In the genomic region with DNA sequence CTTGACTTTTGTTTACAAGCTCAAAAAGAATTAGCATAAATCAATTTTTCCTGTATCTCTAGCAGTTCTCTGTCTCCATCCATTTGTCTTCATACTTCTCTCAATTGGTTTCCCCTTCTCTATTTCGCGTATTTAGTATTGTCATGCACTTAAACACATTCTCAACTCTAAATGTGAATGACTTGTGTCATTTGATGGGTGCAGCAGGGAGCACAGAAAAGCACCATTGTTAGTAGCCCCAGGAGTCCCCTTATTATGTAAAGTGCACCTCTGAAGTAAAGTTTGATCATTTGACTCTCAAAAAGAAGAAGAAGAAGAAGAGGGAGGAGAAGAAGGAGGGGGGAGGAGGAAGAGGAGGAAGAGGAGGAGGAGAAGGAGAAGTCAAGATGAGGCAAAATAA, we compare ENCODE assay signal across 25 mouse cellular contexts.
"Had no signal": no experiment of that assay in that cellular context is flagged by ENCODE, and none has a peak within 500 bp of the region (broad histone marks: within the 10 kb centered on the region; RNA-seq: fewer than 3 reads in every experiment).

No protein-coding gene starts in this region.

- H3K27ac ChIP-seq: embryonic facial prominence, embryonic 12.5 days; embryonic facial prominence, embryonic 13.5 days; embryonic facial prominence, embryonic 15.5 days; forebrain, embryonic 10.5 days; forebrain, embryonic 12.5 days; forebrain, embryonic 13.5 days; forebrain, embryonic 15.5 days; gastrocnemius, adult 2 months; heart, adult 2 months; heart, embryonic 10.5 days had no signal

- H3K9me3 ChIP-seq: embryonic facial prominence, embryonic 12.5 days; embryonic facial prominence, embryonic 13.5 days; embryonic facial prominence, embryonic 15.5 days; forebrain, embryonic 10.5 days; forebrain, embryonic 12.5 days; forebrain, embryonic 13.5 days; forebrain, embryonic 15.5 days; heart, embryonic 10.5 days had no signal

- H3K4me1 ChIP-seq: embryonic facial prominence, embryonic 12.5 days; embryonic facial prominence, embryonic 13.5 days; embryonic facial prominence, embryonic 15.5 days; forebrain, embryonic 10.5 days; forebrain, embryonic 12.5 days; forebrain, embryonic 13.5 days; forebrain, embryonic 15.5 days; heart, embryonic 10.5 days had no signal

- H3K27me3 ChIP-seq: embryonic facial prominence, embryonic 12.5 days; embryonic facial prominence, embryonic 13.5 days; embryonic facial prominence, embryonic 15.5 days; forebrain, embryonic 12.5 days; forebrain, embryonic 13.5 days; forebrain, embryonic 15.5 days had no signal

- H3K4me3 ChIP-seq: embryonic facial prominence, embryonic 12.5 days; embryonic facial prominence, embryonic 13.5 days; embryonic facial prominence, embryonic 15.5 days; erythroblast, embryonic 14.5 days; forebrain, embryonic 10.5 days; forebrain, embryonic 12.5 days; forebrain, embryonic 13.5 days; forebrain, embryonic 15.5 days; gastrocnemius, adult 2 months; heart, adult 2 months; heart, embryonic 10.5 days had no signal

- ATAC-seq: forebrain, embryonic 13.5 days; forebrain, embryonic 14.5 days; forebrain, embryonic 15.5 days; forebrain, embryonic 16.5 days; forebrain, postnatal 0 days had no signal

- H3K9ac ChIP-seq: embryonic facial prominence, embryonic 12.5 days; embryonic facial prominence, embryonic 13.5 days; embryonic facial prominence, embryonic 15.5 days; forebrain, embryonic 12.5 days; forebrain, embryonic 13.5 days; forebrain, embryonic 15.5 days; forebrain, postnatal 0 days had no signal

- DNase-seq: cerebellum, postnatal 10 days; cerebellum, postnatal 14 days; cerebellum, postnatal 25 days; cerebellum, postnatal 36 days; embryo, embryonic 11 days; forebrain, postnatal 0 days; gastrocnemius, adult 2 months; gastrocnemius, postnatal 10 days; gastrocnemius, postnatal 14 days; gastrocnemius, postnatal 25 days; gastrocnemius, postnatal 36 days; heart, adult 11 months; heart, adult 18-20 months; heart, adult 2 months had no signal

- H3K36me3 ChIP-seq: embryonic facial prominence, embryonic 12.5 days; embryonic facial prominence, embryonic 13.5 days; embryonic facial prominence, embryonic 15.5 days; forebrain, embryonic 10.5 days; forebrain, embryonic 12.5 days; forebrain, embryonic 15.5 days; heart, embryonic 10.5 days had no signal
